In genomic region chr13:102984550-102984949, GRCm38 (mm10) we compare ENCODE assay signal across 18 mouse cellular contexts.
DNase-seq lines count a peak whose midpoint lies in the region; ATAC-seq and TF ChIP-seq lines count a peak whose summit lies in the region.
"Had no signal": no experiment of that assay in that cellular context is flagged by ENCODE, and none has a peak within 500 bp of the region (broad histone marks: within the 10 kb centered on the region; RNA-seq: fewer than 3 reads in every experiment).

No protein-coding gene starts in this region.

- WGBS in heart, embryonic 15.5 days, result 91% methylated on average over 4 of the region's 4 CpGs
- 89% methylated on average over 4 of the region's 4 CpGs for WGBS in heart, embryonic 10.5 days
- WGBS in lung, embryonic 14.5 days, result 93% methylated on average over 4 of the region's 4 CpGs

- H3K4me3 ChIP-seq in heart, embryonic 15.5 days, result no peak overlapping the region
- H3K4me3 ChIP-seq in heart, embryonic 10.5 days, result no peak overlapping the region
- H3K4me3 ChIP-seq in lung, embryonic 14.5 days (ENCODE audit: low read depth, low read length), result no peak overlapping the region
- H3K4me3 ChIP-seq in E14TG2a.4 (replicated peaks; ENCODE audit: low read length), result no peak overlapping the region
- no peak overlapping the region for H3K4me3 ChIP-seq in ES-E14 (ENCODE audit: insufficient read depth in 1 of 2, low read depth in 1 of 2, low read length in 2 of 2, poor library complexity in 1 of 2, severe bottlenecking in 1 of 2)
- H3K4me3 ChIP-seq: forebrain, embryonic 10.5 days; limb, embryonic 13.5 days had no signal

- H3K9ac ChIP-seq in heart, embryonic 15.5 days, result no peak overlapping the region
- no peak overlapping the region for H3K9ac ChIP-seq in lung, embryonic 14.5 days
- no peak overlapping the region for H3K9ac ChIP-seq in ES-E14 (ENCODE audit: insufficient read depth, low read depth, low read length, poor library complexity, severe bottlenecking)
- H3K9ac ChIP-seq: limb, embryonic 13.5 days; liver, embryonic 14.5 days had no signal

- in situ Hi-C loops in ES-E14 (cut with MboI; ENCODE audit: low sequenced_read_pairs in 2 of 2, unreplicated experiment in 2 of 2), result no loop called here

- H3K27ac ChIP-seq in heart, embryonic 15.5 days, result peak overlapping the region; percentile 3; the same call in 1 of the 2 replicates
- H3K27ac ChIP-seq in heart, embryonic 10.5 days, result no peak overlapping the region
- no peak overlapping the region for H3K27ac ChIP-seq in lung, embryonic 14.5 days (ENCODE audit: low read depth)
- H3K27ac ChIP-seq in ES-E14 (ENCODE audit: insufficient read depth, low read depth, low read length, poor library complexity, severe bottlenecking), result no peak overlapping the region
- H3K27ac ChIP-seq: forebrain, embryonic 10.5 days; limb, embryonic 13.5 days; liver, embryonic 14.5 days had no signal

- no peaks in the 10 kb centered on the region for H3K36me3 ChIP-seq in heart, embryonic 15.5 days
- no peaks in the 10 kb centered on the region for H3K36me3 ChIP-seq in heart, embryonic 10.5 days
- H3K36me3 ChIP-seq in lung, embryonic 14.5 days (ENCODE audit: insufficient read depth), result no peaks in the 10 kb centered on the region
- H3K36me3 ChIP-seq in E14TG2a.4 (ENCODE audit: insufficient read depth, low read length) (no peaks in the 10 kb centered on the region), ES-E14 (ENCODE audit: control insufficient read depth, insufficient read depth, low read length, poor library complexity, severe bottlenecking) (no peaks in the 10 kb centered on the region)
- H3K36me3 ChIP-seq: forebrain, embryonic 10.5 days; limb, embryonic 13.5 days had no signal

- TF ChIP-seq CTCF in lung, embryonic 14.5 days (IDR thresholded peaks at IDR 0.05; ENCODE audit: low read depth), result peak; percentile 22; the same call in 1 of the 2 replicates
- TF ChIP-seq CTCF in E14TG2a.4 (conservative IDR thresholded peaks at IDR 0.05; ENCODE audit: low read length), result peak; percentile 56

- no peaks in the 10 kb centered on the region for H3K9me3 ChIP-seq in heart, embryonic 15.5 days (replicated peaks)
- 0 out of 2 replicates have a peak, but pooled peaks cover 3% of the 10 kb centered on the region for H3K9me3 ChIP-seq in heart, embryonic 10.5 days
- H3K9me3 ChIP-seq in lung, embryonic 14.5 days (ENCODE audit: low read depth, low read length), result no peaks in the 10 kb centered on the region
- H3K9me3 ChIP-seq in E14TG2a.4 (ENCODE audit: low read length) (no peaks in the 10 kb centered on the region), ES-E14 (ENCODE audit: control insufficient read depth, insufficient read depth, low read depth, low read length) (no peaks in the 10 kb centered on the region)

- DNase-seq in heart, embryonic 10.5 days (ENCODE audit: low spot score), result no peak
- no peak for DNase-seq in lung, embryonic 14.5 days
- no peak for DNase-seq in lung, postnatal 36 days
- DNase-seq in ES-E14 (ENCODE audit: low read depth, low spot score), result no peak
- no peak for DNase-seq in neural tube, embryonic 10.5 days (ENCODE audit: extremely low spot score, low spot score)
- DNase-seq: cerebellum, adult 2 months; cerebellum, postnatal 36 days; gastrocnemius, postnatal 10 days; kidney, adult 9 months; kidney, postnatal 25 days; midbrain, embryonic 14.5 days; thymus, postnatal 25 days had no signal

- H3K4me2 ChIP-seq in heart, embryonic 15.5 days, result no peak overlapping the region
- H3K4me2 ChIP-seq in lung, embryonic 14.5 days, result no peak overlapping the region
- H3K4me2 ChIP-seq: limb, embryonic 13.5 days had no signal

- no peak for ATAC-seq in heart, embryonic 15.5 days (replicated peaks; ENCODE audit: insufficient number of reproducible peaks, insufficient read depth, low FRiP score, low read depth)
- ATAC-seq in lung, embryonic 14.5 days (ENCODE audit: insufficient read depth), result no peak
- ATAC-seq: lung, postnatal 0 days had no signal

- no peaks in the 10 kb centered on the region for H3K27me3 ChIP-seq in heart, embryonic 15.5 days
- no peaks in the 10 kb centered on the region for H3K27me3 ChIP-seq in heart, embryonic 10.5 days (ENCODE audit: insufficient read depth, poor library complexity, severe bottlenecking)
- H3K27me3 ChIP-seq in lung, embryonic 14.5 days (ENCODE audit: insufficient read depth, low read length), result no peaks in the 10 kb centered on the region
- no peaks in the 10 kb centered on the region for H3K27me3 ChIP-seq in E14TG2a.4 (ENCODE audit: insufficient read depth, low read length)
- H3K27me3 ChIP-seq: limb, embryonic 13.5 days had no signal

- 0 out of 2 replicates have a peak, but pooled peaks cover 10% of the 10 kb centered on the region for H3K4me1 ChIP-seq in heart, embryonic 15.5 days (replicated peaks)
- peaks cover 15% of the 10 kb centered on the region; the same call in 1 of the 2 replicates for H3K4me1 ChIP-seq in heart, embryonic 10.5 days
- no peaks in the 10 kb centered on the region for H3K4me1 ChIP-seq in lung, embryonic 14.5 days (ENCODE audit: insufficient read depth)
- H3K4me1 ChIP-seq in E14TG2a.4 (replicated peaks; ENCODE audit: low read depth, low read length) (peaks cover 6% of the 10 kb centered on the region; the same call in 1 of the 2 replicates), ES-E14 (ENCODE audit: control insufficient read depth in 2 of 2, insufficient read depth in 2 of 2, low read length in 2 of 2, poor library complexity in 1 of 2) (no peaks in the 10 kb centered on the region; a peak in 1 of 4 replicates)
- H3K4me1 ChIP-seq: limb, embryonic 13.5 days had no signal

TF ChIP-seq in ES-E14, 5 proteins besides CTCF, POLR2A, EP300 and RAD21:
- 0 out of 2 replicates have a peak, but pooled peaks have one; percentile 16 for TF ChIP-seq ZC3H11A (IDR thresholded peaks at IDR 0.05; ENCODE audit: borderline replicate concordance, low read depth, low read length)
- TF ChIP-seq ZNF384 (IDR thresholded peaks at IDR 0.05; ENCODE audit: low read depth, low read length), result no peak
TF ChIP-seq in ES-E14: peak in this region for 1.
